Mouse (Mus musculus) cerebellum, adult 2 months (tissue): ENCODE data around the gene Eif2a.

ENCODE experiments used
- CTCF ChIP-seq: fragments of 200-500 bp; IDR thresholded peaks from 2 replicates; pipeline ENCODE4 v1.5.1; 2011; ENCODE audit warnings: low read depth, mild to moderate bottlenecking, control low read depth, low read length, moderate library complexity, borderline replicate concordance; ENCODE audit not compliant: insufficient read depth
- POLR2A ChIP-seq: fragments of 200-500 bp; IDR thresholded peaks from 2 replicates; pipeline ENCODE4 v1.6.1; 2011; ENCODE audit warnings: low read length, control low read depth, borderline replicate concordance; ENCODE audit not compliant: insufficient read depth

DNA sequence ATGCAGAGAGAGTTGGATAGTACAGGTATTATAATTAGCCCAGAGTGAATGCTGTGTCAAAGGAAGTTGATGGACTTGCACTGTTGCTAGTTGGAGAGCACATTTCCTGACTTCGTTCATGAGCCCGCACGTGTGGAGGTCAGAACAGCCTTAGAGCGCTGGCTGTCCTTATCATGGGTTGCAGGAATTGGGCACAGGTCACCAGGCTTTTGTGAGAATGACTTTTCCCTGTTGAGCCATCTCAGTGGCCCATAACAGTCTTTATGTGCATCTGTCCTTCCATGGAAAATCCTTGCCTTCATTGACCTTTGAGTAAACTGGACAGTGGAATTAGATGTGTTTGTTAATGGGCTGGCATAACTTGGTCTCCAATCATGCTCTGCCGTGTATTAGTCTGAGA is 56.7 kb downstream of the Eif2a start:
- TF ChIP-seq CTCF (no peak), POLR2A (no peak)
